Mouse (Mus musculus) olfactory bulb, adult 2 months (tissue): Measurements from ENCODE around the gene Olfr15.

Experiments
- CTCF ChIP-seq: fragments of 200-500 bp; IDR thresholded peaks from 2 replicates; pipeline ENCODE4 v1.5.1; 2012; ENCODE audit warnings: low read depth, mild to moderate bottlenecking, low read length, moderate library complexity; ENCODE audit not compliant: insufficient read depth
- POLR2A ChIP-seq: fragments of 200-500 bp; IDR thresholded peaks from 2 replicates; pipeline ENCODE4 v1.6.1; 2012; ENCODE audit warnings: mild to moderate bottlenecking, low read depth, low read length, moderate library complexity; ENCODE audit not compliant: insufficient read depth

DNA sequence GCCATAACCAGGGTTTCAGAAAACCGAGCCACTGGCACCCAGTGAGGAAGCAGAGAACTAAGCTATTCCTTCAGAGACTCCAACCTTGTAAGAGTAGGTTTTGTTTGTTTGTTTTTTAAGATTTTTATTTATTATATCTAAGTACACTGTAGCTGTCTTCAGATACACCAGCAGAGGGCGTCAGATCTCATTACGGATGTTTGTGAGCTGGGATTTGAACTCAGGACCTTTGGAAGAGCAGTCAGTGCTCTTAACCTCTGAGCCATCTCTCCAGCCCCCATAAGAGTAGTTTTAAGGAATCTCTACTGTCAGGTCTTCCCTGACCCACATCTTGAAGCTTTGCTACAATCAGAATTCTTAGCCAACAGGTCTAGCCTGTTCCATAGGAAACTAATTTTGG lies 17.7 kb downstream of the Olfr15 start:
- TF ChIP-seq POLR2A (no peak), CTCF (no peak)
